Mouse (Mus musculus) lung, adult 10 weeks (tissue): ENCODE results near the gene Vmn1r221. TPM values are rescaled to one million over a fixed set of nuclear protein-coding genes. Genes with fewer than 3 reads are reported as not detected.

Source experiments
- polyA plus RNA-seq: library from polyadenylated mRNA; stranded (reverse); fragments of 350-450 nt; fragmentation: Illumina TruSeq; extraction: RNeasy Lipid Tissue Mini Kit (QIAGEN cat#74804); gene quantifications from one replicate; pipeline ENCODE4 v1.2.3, GENCODE M21; 2014; ENCODE audit warnings: low read depth, low replicate concordance; ENCODE audit not compliant: insufficient read depth

The Vmn1r221 gene
- not detected for polyA plus RNA-seq

DNA sequence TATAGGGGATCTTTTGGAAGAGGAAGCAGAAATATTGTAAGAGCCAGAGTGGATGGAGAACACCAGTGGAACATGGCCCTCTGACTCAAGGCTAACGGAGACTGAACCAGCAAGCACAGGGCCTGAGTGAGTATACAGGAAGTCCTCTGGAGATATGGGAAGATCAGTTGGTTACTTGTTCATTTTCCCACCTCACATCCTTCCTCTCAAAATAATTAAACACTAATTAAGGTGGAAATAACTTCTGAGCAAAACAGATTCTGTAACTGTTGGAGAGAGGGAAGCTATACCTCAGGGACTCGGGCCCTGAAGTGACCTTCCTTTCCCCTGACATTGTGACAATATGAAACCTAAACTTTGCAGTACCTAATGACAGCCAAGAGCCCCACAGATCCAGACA lies at the start of gene Vmn1r221:
TSS of gene Vmn1r221 (plus strand) at position 301 of the 400 bp plus-strand sequence.

DNA sequence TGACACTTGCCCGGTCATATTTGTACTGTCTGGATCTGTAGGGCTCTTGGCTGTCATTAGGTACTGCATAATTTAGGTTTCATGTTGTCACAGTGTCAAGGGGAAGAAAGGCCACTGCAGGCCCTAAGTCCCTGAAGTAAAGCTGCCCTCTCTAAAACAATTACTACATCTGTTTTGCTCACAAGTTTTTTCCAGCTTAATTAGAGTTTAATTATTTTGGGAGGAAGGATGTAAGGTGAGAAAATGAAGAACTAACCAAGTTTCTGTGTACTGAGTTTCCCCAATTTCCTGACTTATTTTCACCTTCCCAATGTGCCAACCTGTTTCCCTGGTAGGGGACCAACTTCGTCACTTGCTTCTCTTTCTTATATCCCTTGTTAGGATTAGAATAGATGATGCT lies 26.1 kb upstream of the Vmn1r221 start, which contains the start of gene Vmn1r220:
TSS of gene Vmn1r220 (minus strand) at position 101 of the 400 bp plus-strand sequence.

DNA sequence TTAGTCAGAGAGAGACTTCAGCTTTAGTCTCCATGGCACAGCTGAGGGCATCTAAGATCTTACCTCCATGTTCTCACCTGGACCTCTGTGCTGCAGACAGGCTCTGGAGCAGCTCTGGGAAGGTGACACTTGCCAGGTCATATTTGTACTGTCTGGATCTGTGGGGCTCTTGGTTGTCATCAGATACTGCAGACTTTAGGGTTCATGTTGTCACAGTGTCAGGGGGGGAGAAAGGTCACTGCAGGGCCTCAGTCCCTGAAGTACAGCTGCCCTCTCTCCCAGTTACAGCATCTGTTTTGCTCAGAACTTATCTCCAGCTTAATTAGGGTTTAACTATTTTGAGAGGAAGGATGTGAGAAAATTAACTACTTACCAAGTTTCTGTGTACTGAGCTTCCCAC lies 21.9 kb downstream of the Vmn1r221 start, which contains the start of gene Vmn1r222:
TSS of gene Vmn1r222 (minus strand) at position 101 of the 400 bp plus-strand sequence.

DNA sequence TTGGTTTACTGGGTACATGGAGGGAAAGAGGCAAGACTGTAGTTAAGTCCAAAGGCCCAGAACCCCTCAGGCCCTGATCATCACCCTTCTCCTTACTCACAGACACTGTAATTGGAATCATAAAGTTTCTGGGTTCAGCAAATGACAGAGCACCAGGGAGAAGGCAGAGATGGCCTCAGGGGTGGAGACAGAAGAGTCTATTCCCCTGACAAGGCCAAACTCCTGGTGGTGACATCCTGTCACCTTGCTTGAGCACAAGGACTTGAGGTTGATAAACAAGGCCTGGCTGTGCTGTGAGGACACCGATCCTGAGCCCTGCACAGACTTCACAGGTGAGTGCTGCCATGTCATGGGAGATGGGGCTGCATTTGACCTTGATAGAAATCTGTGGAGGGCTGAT lies 32.9 kb downstream of the Vmn1r221 start, which contains the start of gene Vmn1r223:
TSS of gene Vmn1r223 (plus strand) at position 301 of the 400 bp plus-strand sequence.

Other genes starting within 250 kb of the Vmn1r221 start
- gene Vmn1r213, start 206.5 kb upstream of the Vmn1r221 start, polyA plus RNA-seq = not detected
- not detected for gene Vmn1r214, start 183.7 kb upstream of the Vmn1r221 start, polyA plus RNA-seq
- not detected for gene Vmn1r215, start 146.1 kb upstream of the Vmn1r221 start, polyA plus RNA-seq
- gene Vmn1r217, start 95.9 kb upstream of the Vmn1r221 start, polyA plus RNA-seq = not detected
- not detected for gene Vmn1r218, start 81.0 kb upstream of the Vmn1r221 start, polyA plus RNA-seq
- gene Vmn1r219, start 54.8 kb upstream of the Vmn1r221 start, polyA plus RNA-seq = not detected
- gene Vmn1r220, start 26.2 kb upstream of the Vmn1r221 start, polyA plus RNA-seq = not detected
- gene Vmn1r222, start 21.8 kb downstream of the Vmn1r221 start, polyA plus RNA-seq = not detected
- gene Vmn1r223, start 33.0 kb downstream of the Vmn1r221 start, polyA plus RNA-seq = not detected
- 7.0 TPM for gene Zfp322a, start 155.1 kb downstream of the Vmn1r221 start, polyA plus RNA-seq
- gene Abt1, start 209.7 kb downstream of the Vmn1r221 start, polyA plus RNA-seq = 4.5 TPM